Mouse (Mus musculus) cerebellum, adult 2 months (tissue): ENCODE data around the gene Prkcsh. TPM values are rescaled to one million over a fixed set of nuclear protein-coding genes. Genes with fewer than 3 reads are reported as not detected.

Experiments
- DNase-seq, 2 experiments: peaks; one replicate each; pipeline ENCODE4 v3.0.0; 2021
- H3K27ac ChIP-seq: fragments of 200-500 bp; 2 replicates; pipeline ENCODE4 v1.5.1; 2012; ENCODE audit warnings: low read length, control low read depth, inconsistent platforms; ENCODE audit not compliant: insufficient read depth
- H3K27me3 ChIP-seq: fragments of 200-500 bp; 2 replicates; pipeline ENCODE4 v1.6.1; 2012; ENCODE audit warnings: inconsistent platforms, mild to moderate bottlenecking, low read length, moderate library complexity; ENCODE audit not compliant: control insufficient read depth, insufficient read depth
- H3K4me1 ChIP-seq: fragments of 200-500 bp; 2 replicates; pipeline ENCODE4 v1.6.1; 2011; ENCODE audit warnings: low read length; ENCODE audit not compliant: control insufficient read depth, insufficient read depth
- H3K4me3 ChIP-seq: fragments of 200-500 bp; replicated peaks from 2 replicates; pipeline ENCODE3; 2011; ENCODE audit warnings: mild to moderate bottlenecking, low read depth, low read length, control low read depth; ENCODE audit not compliant: insufficient read depth
- CTCF ChIP-seq: fragments of 200-500 bp; IDR thresholded peaks from 2 replicates; pipeline ENCODE4 v1.5.1; 2011; ENCODE audit warnings: low read depth, mild to moderate bottlenecking, control low read depth, low read length, moderate library complexity, borderline replicate concordance; ENCODE audit not compliant: insufficient read depth
- POLR2A ChIP-seq: fragments of 200-500 bp; IDR thresholded peaks from 2 replicates; pipeline ENCODE4 v1.6.1; 2011; ENCODE audit warnings: low read length, control low read depth, borderline replicate concordance; ENCODE audit not compliant: insufficient read depth
- WGBS: fragments of 180-500 bp; shearing (Covaris S2); methylation state at CpG from one replicate; pipeline ENCODE4 v1.1.7; 2018; 5-methylcytosine and 5-hydroxymethylcytosine counted together
- polyA plus RNA-seq: library from polyadenylated mRNA; depleted of rRNA; stranded (reverse); fragments of >200 nt; gene quantifications from 2 replicates; pipeline ENCODE4 v1.2.3, GENCODE M21; 2012

The Prkcsh gene
- polyA plus RNA-seq, 1 experiment: 91.3 TPM

GRCm38 (mm10) chr9:22012731-22013130 is 10.1 kb downstream of the Prkcsh start:
- Histone ChIP-seq H3K27ac (no peak overlapping the region), H3K4me3 (no peak overlapping the region), H3K27me3 (no peaks in the 10 kb centered on the region), H3K4me1 (peaks cover 31% of the 10 kb centered on the region)
- DNase-seq: no peak
- no peak for TF ChIP-seq CTCF
- no peak for TF ChIP-seq POLR2A
- WGBS: 62% methylated on average over 13 of the region's 13 CpGs

- WGBS: 56% methylated on average over 10 of the region's 10 CpGs
- TF ChIP-seq CTCF (no peak), POLR2A (no peak)
- no peak overlapping the region for H3K4me3 ChIP-seq
- no peaks in the 10 kb centered on the region for H3K27me3 ChIP-seq
- H3K27ac ChIP-seq: peak overlapping the region; percentile 54; the same call in 1 of the 2 replicates
- DNase-seq: no peak
- H3K4me1 ChIP-seq: peaks cover 23% of the 10 kb centered on the region
These were observed 13.6 kb downstream of the Prkcsh start for GRCm38 (mm10) chr9:22016245-22016644.

GRCm38 (mm10) chr9:22017208-22017825 is 14.7 kb downstream of the Prkcsh start:
- 23% methylated on average over 7 of the region's 7 CpGs for WGBS
- no peak for TF ChIP-seq POLR2A
- TF ChIP-seq CTCF: no peak

GRCm38 (mm10) chr9:22024592-22024991 is 22.0 kb downstream of the Prkcsh start:
- peak in 1 of 2 experiments; percentile 58 for DNase-seq
- WGBS: 26% methylated on average over 8 of the region's 8 CpGs

More at GRCm38 (mm10) chr9:22017208-22017825, 14.7 kb downstream of the Prkcsh start:
- H3K4me1 ChIP-seq: peaks cover 19% of the 10 kb centered on the region
- H3K4me3 ChIP-seq: no peak overlapping the region
- no peaks in the 10 kb centered on the region for H3K27me3 ChIP-seq
- peak; percentile 63 to 81 for DNase-seq
- peak overlapping the region; percentile 54 for H3K27ac ChIP-seq

GRCm38 (mm10) chr9:22028467-22028866 is 25.9 kb downstream of the Prkcsh start:
- TF ChIP-seq POLR2A (no peak), CTCF (no peak)
- no peak overlapping the region for H3K4me3 ChIP-seq
- H3K27me3 ChIP-seq: no peaks in the 10 kb centered on the region
- H3K27ac ChIP-seq: peak overlapping the region; percentile 18; the same call in 1 of the 2 replicates
- 37% methylated on average over 7 of the region's 7 CpGs for WGBS
- DNase-seq: no peak
- peaks cover 21% of the 10 kb centered on the region for H3K4me1 ChIP-seq

More at GRCm38 (mm10) chr9:22024592-22024991, 22.0 kb downstream of the Prkcsh start:
- H3K4me1 ChIP-seq: peaks cover 21% of the 10 kb centered on the region
- TF ChIP-seq CTCF (no peak), POLR2A (no peak)
- peak overlapping the region; percentile 20; the same call in 1 of the 2 replicates for H3K27ac ChIP-seq
- H3K27me3 ChIP-seq: no peaks in the 10 kb centered on the region
- H3K4me3 ChIP-seq: no peak overlapping the region

GRCm38 (mm10) chr9:22030386-22030785 is 27.8 kb downstream of the Prkcsh start:
- Histone ChIP-seq H3K27ac (no peak overlapping the region), H3K4me1 (peaks cover 23% of the 10 kb centered on the region; the same call in 1 of the 2 replicates), H3K4me3 (no peak overlapping the region), H3K27me3 (no peaks in the 10 kb centered on the region)
- TF ChIP-seq CTCF: no peak
- TF ChIP-seq POLR2A: no peak
- WGBS: 91% methylated on average over 9 of the region's 9 CpGs
- DNase-seq: no peak

GRCm38 (mm10) chr9:22035300-22036044 is 32.9 kb downstream of the Prkcsh start:
- no peak for TF ChIP-seq CTCF
- no peak for TF ChIP-seq POLR2A
- 14% methylated on average over 6 of the region's 6 CpGs for WGBS
- no peak overlapping the region for H3K27ac ChIP-seq

More at GRCm38 (mm10) chr9:22035300-22036044, 32.9 kb downstream of the Prkcsh start:
- H3K4me1 ChIP-seq: peaks cover 29% of the 10 kb centered on the region
- no peak overlapping the region for H3K4me3 ChIP-seq
- peak in 1 of 2 experiments; percentile 44 for DNase-seq
- no peaks in the 10 kb centered on the region for H3K27me3 ChIP-seq
